Mouse (Mus musculus) lung, postnatal 0 days (tissue): ENCODE data around the gene Zfp667. TPM values are rescaled to one million over a fixed set of nuclear protein-coding genes. Genes with fewer than 3 reads are reported as not detected.
"Not testable (repeated sequence)": the region's sequence is repeated elsewhere in the genome, so short reads cannot be mapped to it uniquely, and the experiment has no call there.

Experiments
- ATAC-seq: fragments of 200-750 bp; cut with Nextera tagmentation; 2 replicates; pipeline ENCODE4 v1.8.0; 2017; ENCODE audit warnings: moderate library complexity
- DNase-seq: peaks from one replicate; pipeline ENCODE4 v3.0.0-alpha.2; 2016; ENCODE audit warnings: low spot score
- H3K27ac ChIP-seq: fragments of 300-500 bp; sonication (generic); 2 replicates; pipeline ENCODE4 v1.5.1; 2014; ENCODE audit warnings: antibody characterized with exemption, mild to moderate bottlenecking, low read length, mixed read lengths
- H3K27me3 ChIP-seq: fragments of 300-500 bp; sonication (generic); replicated peaks from 2 replicates; pipeline ENCODE4 v1.6.1; 2014; ENCODE audit warnings: low read length, mixed read lengths; ENCODE audit not compliant: insufficient read depth
- H3K36me3 ChIP-seq: fragments of 300-500 bp; sonication (generic); 2 replicates; pipeline ENCODE4 v1.6.1; 2014; ENCODE audit warnings: low read length, mixed read lengths; ENCODE audit not compliant: insufficient read depth
- H3K4me1 ChIP-seq: fragments of 300-500 bp; sonication (generic); 2 replicates; pipeline ENCODE4 v1.6.1; 2014; ENCODE audit warnings: antibody characterized with exemption, low read depth, low read length, mixed read lengths; ENCODE audit not compliant: insufficient read depth
- H3K4me2 ChIP-seq: fragments of 300-500 bp; sonication (generic); replicated peaks from 2 replicates; pipeline ENCODE4 v1.6.1; 2014; ENCODE audit warnings: low read depth, mild to moderate bottlenecking, low read length, moderate library complexity, mixed read lengths
- H3K4me3 ChIP-seq: fragments of 300-500 bp; sonication (generic); 2 replicates; pipeline ENCODE4 v1.5.1; 2014; ENCODE audit warnings: low read depth, low read length
- H3K9ac ChIP-seq: fragments of 300-500 bp; sonication (generic); replicated peaks from 2 replicates; pipeline ENCODE4 v1.6.1; 2014; ENCODE audit warnings: low read depth, mild to moderate bottlenecking
- H3K9me3 ChIP-seq: fragments of 300-500 bp; sonication (generic); 2 replicates; pipeline ENCODE4 v1.6.1; 2016; ENCODE audit warnings: low read length, mixed read lengths
- CTCF ChIP-seq: IDR thresholded peaks from 2 replicates; pipeline ENCODE4 v1.5.1; 2016; ENCODE audit warnings: antibody characterized with exemption, mild to moderate bottlenecking
- EP300 ChIP-seq: IDR thresholded peaks from 2 replicates; pipeline ENCODE4 v1.6.1; 2016; ENCODE audit warnings: antibody characterized with exemption, mild to moderate bottlenecking, control low read depth
- WGBS: fragments of 180-500 bp; shearing (Covaris S2); extraction: QIAGEN DNeasy Blood & Tissue Kit; methylation state at CpG from one replicate; pipeline ENCODE4 v1.1.7; 2014; 5-methylcytosine and 5-hydroxymethylcytosine counted together
- polyA plus RNA-seq: library from polyadenylated mRNA; unstranded; fragments of >200 nt; fragmentation: Nextera tagmentation; extraction: Ambion mirVana; gene quantifications from 2 replicates; pipeline ENCODE4 v1.2.1, GENCODE M21; 2015

The Zfp667 gene
- polyA plus RNA-seq, 1 experiment from 2014 or later, result 4.7 TPM

GRCm38 (mm10) chr7:6277906-6278305, 8.5 kb upstream of the Zfp667 start:
- H3K9me3 ChIP-seq, result no peaks in the 10 kb centered on the region
- TF ChIP-seq CTCF, result no peak
- TF ChIP-seq EP300, result no peak
- no peak for DNase-seq
- ATAC-seq, result no peak
- no peak overlapping the region for H3K4me2 ChIP-seq
- H3K4me1 ChIP-seq, result no peaks in the 10 kb centered on the region
- WGBS, result 32% methylated on average over 3 of the region's 3 CpGs
- no peak overlapping the region for H3K27ac ChIP-seq
- H3K36me3 ChIP-seq, result no peaks in the 10 kb centered on the region
- no peaks in the 10 kb centered on the region for H3K27me3 ChIP-seq
- H3K9ac ChIP-seq, result no peak overlapping the region
- H3K4me3 ChIP-seq, result no peak overlapping the region

DNA sequence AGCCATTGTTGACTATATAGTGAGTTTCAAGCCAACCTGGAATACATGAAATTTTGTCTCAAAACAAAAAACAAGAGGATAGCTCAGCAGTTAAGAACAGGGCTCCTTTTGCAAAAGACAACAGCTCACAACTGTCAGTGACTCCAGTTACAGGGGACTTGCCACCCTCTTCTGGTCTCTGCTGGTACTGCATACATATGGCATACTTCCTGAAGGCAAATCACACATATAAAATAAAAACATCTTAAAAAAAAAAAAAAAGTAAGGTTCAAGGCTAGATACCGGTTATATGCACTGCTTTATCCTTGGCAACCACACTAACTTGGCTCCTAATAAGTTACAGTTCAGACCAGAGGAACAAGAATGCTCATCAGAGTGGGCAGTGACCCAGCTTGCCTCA, 3.6 kb upstream of the Zfp667 start:
- H3K27me3 ChIP-seq, result no peaks in the 10 kb centered on the region
- H3K27ac ChIP-seq, result peak overlapping the region; percentile 73
- H3K4me2 ChIP-seq, result peak overlapping the region; percentile 65
- no peaks in the 10 kb centered on the region for H3K36me3 ChIP-seq
- no peaks in the 10 kb centered on the region for H3K4me1 ChIP-seq
- peak overlapping the region; percentile 44 for H3K4me3 ChIP-seq
- no peaks in the 10 kb centered on the region for H3K9me3 ChIP-seq
- H3K9ac ChIP-seq, result 0 out of 2 replicates have a peak overlapping the region, but pooled peaks have one; percentile 6
- TF ChIP-seq CTCF, result peak; percentile 86
- no peak; the same call in 1 of the 2 replicates for TF ChIP-seq EP300
- DNase-seq, result peak; percentile 85
- no peak for ATAC-seq
- WGBS, result 0% methylated on average over 1 of the region's 1 CpGs

- TF ChIP-seq EP300 (no peak), CTCF (peak; percentile 65)
- Histone ChIP-seq H3K4me2 (peak overlapping the region; percentile 65), H3K4me3 (peak overlapping the region; percentile 44), H3K27ac (peak overlapping the region; percentile 73), H3K4me1 (no peaks in the 10 kb centered on the region), H3K9ac (peak overlapping the region; percentile 6; the same call in 1 of the 2 replicates), H3K9me3 (no peaks in the 10 kb centered on the region), H3K27me3 (no peaks in the 10 kb centered on the region), H3K36me3 (no peaks in the 10 kb centered on the region)
- peak; percentile 91 for DNase-seq
- ATAC-seq, result peak; percentile 64
- WGBS, result 2% methylated on average over 23 of the region's 23 CpGs
Observed at GRCm38 (mm10) chr7:6283451-6284075, 2.8 kb upstream of the Zfp667 start.

GRCm38 (mm10) chr7:6284442-6285012, 1.9 kb upstream of the Zfp667 start:
- Histone ChIP-seq H3K9ac (no peak overlapping the region), H3K36me3 (no peaks in the 10 kb centered on the region), H3K27me3 (no peaks in the 10 kb centered on the region), H3K4me3 (no peak overlapping the region), H3K27ac (no peak overlapping the region), H3K4me2 (no peak overlapping the region), H3K9me3 (no peaks in the 10 kb centered on the region), H3K4me1 (no peaks in the 10 kb centered on the region)
- DNase-seq (no peak), ATAC-seq (no peak)
- 74% methylated on average over 4 of the region's 4 CpGs for WGBS
- TF ChIP-seq EP300, result no peak
- no peak for TF ChIP-seq CTCF

DNA sequence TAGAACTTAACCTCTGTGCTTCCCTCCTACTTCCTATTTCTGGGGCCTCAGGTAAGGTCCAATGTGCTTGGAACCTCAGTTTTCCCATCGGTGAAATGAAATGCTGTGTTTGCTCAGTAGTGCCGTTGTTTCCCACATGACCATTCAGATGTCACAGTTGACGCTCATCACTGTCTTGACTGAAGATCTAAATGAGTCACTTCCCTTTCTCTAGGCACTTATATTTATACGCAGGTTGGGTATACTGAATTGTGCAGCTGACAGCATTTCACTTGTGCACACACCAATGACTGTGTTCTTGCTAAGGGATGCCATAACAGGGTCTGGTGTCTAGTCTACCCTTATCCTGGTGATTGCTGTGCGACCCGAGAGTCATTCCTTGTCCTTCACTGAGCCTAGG, 1.0 kb upstream of the Zfp667 start:
- 85% methylated on average over 6 of the region's 6 CpGs for WGBS

DNA sequence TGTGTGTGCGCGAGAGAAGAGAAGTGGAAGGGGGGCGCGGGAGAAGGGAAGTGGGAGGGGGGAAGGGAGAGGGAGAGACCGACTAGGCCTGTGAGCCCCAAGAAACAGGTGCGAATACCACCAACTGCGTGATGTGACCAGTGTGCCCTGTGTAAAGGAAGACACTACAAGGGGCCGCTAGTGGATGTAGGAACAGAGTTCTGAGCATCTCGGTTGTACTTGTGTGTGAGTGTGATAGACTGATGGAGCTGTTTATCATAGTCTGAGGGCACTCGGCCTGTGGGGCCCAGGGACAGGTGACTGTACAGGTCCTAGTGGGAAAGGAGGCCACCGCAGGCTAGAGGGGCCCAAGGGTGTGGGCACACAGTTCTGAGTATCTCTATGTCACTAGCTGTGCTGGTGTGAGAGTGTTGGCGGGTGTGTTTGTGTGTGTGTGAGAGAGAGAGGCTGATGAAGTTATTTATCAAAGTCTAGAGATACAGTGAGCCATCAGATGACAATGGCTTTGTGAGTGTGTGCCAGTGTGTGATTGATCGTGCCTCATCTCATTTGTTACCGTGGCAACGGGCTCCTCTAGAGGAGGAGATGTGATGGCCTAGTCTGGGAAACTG, 647 bp downstream of the Zfp667 start:
- Histone ChIP-seq H3K9me3 (no peaks in the 10 kb centered on the region), H3K27ac (no peak overlapping the region), H3K36me3 (no peaks in the 10 kb centered on the region), H3K9ac (no peak overlapping the region), H3K27me3 (no peaks in the 10 kb centered on the region), H3K4me3 (peak overlapping the region; percentile 44), H3K4me1 (no peaks in the 10 kb centered on the region), H3K4me2 (peak overlapping the region; percentile 67)
- TF ChIP-seq CTCF (no peak), EP300 (no peak)
- no peak for ATAC-seq
- peak; percentile 18 for DNase-seq
- WGBS, result 18% methylated on average over 15 of the region's 15 CpGs

More for the DNA sequence above, 1.0 kb upstream of the Zfp667 start:
- H3K4me1 ChIP-seq, result no peaks in the 10 kb centered on the region
- H3K4me3 ChIP-seq, result no peak overlapping the region
- H3K27ac ChIP-seq, result no peak overlapping the region
- DNase-seq (peak; percentile 27), ATAC-seq (no peak)
- H3K4me2 ChIP-seq, result no peak overlapping the region; the same call in 1 of the 2 replicates
- H3K27me3 ChIP-seq, result no peaks in the 10 kb centered on the region
- H3K9me3 ChIP-seq, result no peaks in the 10 kb centered on the region
- TF ChIP-seq EP300 (no peak), CTCF (no peak)
- H3K9ac ChIP-seq, result no peak overlapping the region
- H3K36me3 ChIP-seq, result no peaks in the 10 kb centered on the region

- H3K4me1 ChIP-seq, H3K4me3 ChIP-seq, H3K4me2 ChIP-seq, H3K36me3 ChIP-seq, H3K9me3 ChIP-seq, DNase-seq, H3K9ac ChIP-seq, ATAC-seq, H3K27me3 ChIP-seq, H3K27ac ChIP-seq: not testable (repeated sequence)
- 84% methylated on average over 4 of the region's 6 CpGs for whole genome bisulfite sequencing
Observed at GRCm38 (mm10) chr7:6291121-6291520, 4.7 kb downstream of the Zfp667 start.

- not testable (repeated sequence) for H3K4me3 ChIP-seq, H3K4me2 ChIP-seq, H3K27ac ChIP-seq, DNase-seq, H3K27me3 ChIP-seq, H3K4me1 ChIP-seq, H3K36me3 ChIP-seq, H3K9ac ChIP-seq, H3K9me3 ChIP-seq, ATAC-seq
- 70% methylated on average over 11 of the region's 11 CpGs for WGBS
Observed at GRCm38 (mm10) chr7:6300796-6301195, 14.4 kb downstream of the Zfp667 start.
